Mouse (Mus musculus) brain, embryonic 14.5 days (tissue): ENCODE results near the gene Cfap44. TPM values are rescaled to one million over a fixed set of nuclear protein-coding genes. Genes with fewer than 3 reads are reported as not detected.

Source experiments
- DNase-seq: peaks from one replicate; pipeline ENCODE4 v3.0.0-alpha.2; 2011; ENCODE audit warnings: low read depth
- CTCF ChIP-seq: fragments of 200-500 bp; IDR thresholded peaks from 2 replicates; pipeline ENCODE4 v1.5.1; 2012; ENCODE audit warnings: inconsistent platforms, mild to moderate bottlenecking, moderate library complexity, borderline replicate concordance; ENCODE audit not compliant: insufficient read depth, insufficient read length; ENCODE audit errors: extremely low read depth
- POLR2A ChIP-seq: fragments of 200-500 bp; IDR thresholded peaks from 2 replicates; pipeline ENCODE4 v1.6.1; 2012; ENCODE audit warnings: mild to moderate bottlenecking, inconsistent platforms, borderline replicate concordance; ENCODE audit not compliant: poor library complexity, insufficient read depth, insufficient read length, severe bottlenecking; ENCODE audit errors: extremely low read depth
- polyA plus RNA-seq: library from polyadenylated mRNA; depleted of rRNA; stranded (reverse); fragments of >200 nt; gene quantifications from 2 replicates; pipeline ENCODE4 v1.2.3, GENCODE M21; 2012

The Cfap44 gene
- polyA plus RNA-seq, 1 experiment = 11.1 TPM

DNA sequence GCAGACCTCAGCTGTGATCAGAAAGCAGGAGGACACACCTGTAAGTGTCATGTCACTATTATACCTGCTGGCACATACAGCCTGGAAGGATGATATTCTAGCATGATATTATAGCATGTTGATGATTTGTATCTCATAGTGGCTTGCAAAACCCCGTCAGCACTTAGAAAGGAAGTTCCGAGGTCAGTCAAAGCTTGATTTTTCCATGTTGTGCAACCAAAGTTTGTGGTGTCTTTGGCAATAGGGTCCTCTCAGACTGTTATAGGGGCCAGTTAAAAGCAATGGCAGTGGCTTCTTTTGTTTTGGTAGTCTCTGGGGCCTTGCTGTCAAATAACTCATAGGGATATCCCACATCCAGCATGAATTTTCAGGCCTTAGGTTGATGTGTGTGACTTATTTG, 63.3 kb downstream of the Cfap44 start:
- TF ChIP-seq POLR2A (no peak), CTCF (no peak)

DNA sequence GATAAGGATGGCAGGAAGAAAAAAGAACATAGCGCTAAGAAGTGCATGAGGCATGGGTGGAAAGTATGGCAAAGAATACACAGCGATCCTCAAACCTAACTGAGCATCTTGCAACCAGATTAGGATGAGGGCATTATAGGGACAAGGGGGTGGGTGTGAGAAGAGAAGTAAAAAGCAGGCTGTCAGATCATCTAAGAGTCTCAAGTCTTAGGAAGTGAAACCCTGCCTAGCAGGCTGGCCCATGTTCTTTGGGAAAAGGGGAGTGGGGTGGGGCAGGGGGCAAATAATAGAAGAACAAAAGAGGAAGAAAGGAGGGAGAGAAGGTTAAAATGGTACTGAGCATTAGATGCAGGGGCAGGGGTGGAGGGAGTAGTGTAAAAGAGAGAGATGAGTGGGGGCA, 64.2 kb downstream of the Cfap44 start:
- TF ChIP-seq CTCF (no peak), POLR2A (no peak)
- DNase-seq = no peak

More for the DNA sequence above, 63.3 kb downstream of the Cfap44 start:
- no peak for DNase-seq

DNA sequence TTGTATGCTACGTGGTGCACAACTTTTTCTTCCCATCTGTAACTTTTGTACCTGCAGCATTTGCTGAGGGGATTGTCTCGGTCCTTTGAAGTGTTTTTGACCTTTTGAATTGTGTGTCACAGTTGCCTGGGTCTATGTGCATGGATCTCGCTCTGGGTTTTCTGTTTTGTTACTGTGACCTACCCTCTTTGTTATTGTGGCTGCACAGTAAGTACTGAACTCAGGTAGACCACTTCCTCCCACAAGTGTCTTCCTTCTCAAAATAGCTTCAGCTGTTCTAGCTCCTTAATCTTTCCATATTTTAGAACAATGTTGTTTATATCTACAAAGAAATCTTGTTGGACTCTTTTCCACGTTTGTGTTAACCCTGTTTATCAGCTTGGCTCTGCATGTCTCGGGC, 66.3 kb downstream of the Cfap44 start:
- no peak for TF ChIP-seq POLR2A
- TF ChIP-seq CTCF = no peak
- no peak for DNase-seq

DNA sequence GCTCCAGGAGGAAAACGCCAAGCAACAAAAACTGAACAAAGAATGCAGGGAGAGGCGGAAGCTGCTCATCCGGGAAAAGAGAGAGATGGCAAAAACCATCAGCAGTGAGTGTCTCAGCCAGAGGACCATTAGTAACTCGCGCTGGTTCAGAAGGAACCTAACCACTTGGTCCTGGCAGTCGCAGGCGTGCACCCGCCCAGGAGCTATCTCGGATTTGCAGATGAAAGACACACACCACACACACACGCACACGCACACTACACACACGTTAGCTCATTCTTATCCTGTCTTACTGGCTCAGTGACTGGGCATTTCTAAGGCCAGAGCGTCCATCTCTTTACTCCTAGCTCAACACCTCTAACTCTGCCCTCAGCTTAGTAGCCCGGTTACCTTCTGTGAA, 80.7 kb downstream of the Cfap44 start:
- TF ChIP-seq CTCF = no peak
- no peak for TF ChIP-seq POLR2A

DNA sequence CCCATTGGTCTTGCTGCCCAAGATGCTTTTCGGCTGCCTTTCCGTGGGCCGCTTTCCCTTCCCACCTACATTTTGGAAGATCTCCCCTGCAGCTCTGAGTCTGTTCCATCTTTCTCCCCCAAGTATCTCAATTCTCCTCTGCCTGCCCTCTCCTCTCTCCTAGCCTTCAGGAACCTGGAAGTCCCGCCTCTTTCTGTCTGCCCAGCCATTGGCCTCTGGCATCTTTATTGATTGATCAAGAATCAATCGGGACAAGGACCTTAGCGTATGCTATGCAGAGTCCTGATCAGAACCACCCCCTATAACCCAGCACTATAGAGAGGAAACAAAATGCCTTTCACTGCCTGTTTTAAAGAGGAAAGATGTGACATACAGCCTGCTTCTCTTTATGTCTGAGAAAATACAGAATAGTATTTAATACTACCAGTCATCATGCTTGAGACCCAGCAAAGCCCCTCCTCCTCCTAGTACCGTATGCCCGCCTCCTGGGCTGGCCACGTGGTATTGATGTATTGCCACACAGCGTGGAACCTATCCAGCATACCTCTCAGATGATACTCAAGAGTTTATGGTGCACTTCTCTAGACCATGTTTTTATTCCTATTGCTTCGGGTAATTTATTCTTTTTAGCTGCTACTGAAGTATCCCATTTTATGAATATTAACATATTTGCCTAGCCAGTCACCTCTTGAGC, 81.2 kb downstream of the Cfap44 start:
- TF ChIP-seq POLR2A (no peak), CTCF (no peak)
- no peak for DNase-seq

More for the DNA sequence above, 80.7 kb downstream of the Cfap44 start:
- DNase-seq = no peak

DNA sequence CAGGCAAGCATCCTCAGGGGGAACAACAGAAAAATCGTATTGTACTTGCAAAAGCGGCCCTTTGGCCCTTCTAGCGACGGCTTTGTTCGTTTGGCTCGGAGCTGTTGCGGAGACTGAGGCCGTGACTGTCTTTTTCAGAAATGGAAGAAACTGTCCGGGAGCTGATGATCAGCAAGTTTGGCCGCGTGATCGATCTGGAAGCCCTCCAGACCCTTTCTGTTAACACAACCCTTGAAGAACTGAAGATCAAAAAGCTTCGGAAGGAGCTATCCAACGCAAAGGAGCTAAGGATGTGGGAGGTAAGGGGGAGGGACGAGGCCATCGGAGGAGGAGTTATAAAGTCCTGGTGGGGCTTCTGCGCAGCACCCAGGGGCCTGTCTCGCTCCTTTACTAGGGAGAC, 84.2 kb downstream of the Cfap44 start:
- TF ChIP-seq CTCF (no peak), POLR2A (no peak)
- DNase-seq = no peak

DNA sequence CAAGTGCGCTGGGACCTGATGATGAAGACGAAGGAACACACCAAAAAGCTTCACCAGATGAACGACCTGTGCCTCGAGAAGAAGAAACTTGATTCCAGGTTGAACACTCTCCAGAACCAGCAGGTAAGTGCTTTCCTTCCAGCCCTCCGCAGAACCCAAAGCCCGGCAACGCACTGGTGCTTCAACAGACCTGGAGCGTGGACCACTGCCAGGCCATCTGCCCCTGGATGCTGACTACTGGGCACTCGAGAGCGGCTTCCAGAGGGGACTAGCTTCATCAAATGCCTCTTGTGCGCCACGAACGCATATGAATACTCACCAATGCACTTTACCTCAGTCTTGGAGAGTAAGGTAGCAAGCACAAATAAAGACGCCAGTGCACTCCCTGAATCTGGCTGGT, 85.3 kb downstream of the Cfap44 start:
- no peak for TF ChIP-seq CTCF
- TF ChIP-seq POLR2A = no peak
- peak; percentile 45 for DNase-seq

DNA sequence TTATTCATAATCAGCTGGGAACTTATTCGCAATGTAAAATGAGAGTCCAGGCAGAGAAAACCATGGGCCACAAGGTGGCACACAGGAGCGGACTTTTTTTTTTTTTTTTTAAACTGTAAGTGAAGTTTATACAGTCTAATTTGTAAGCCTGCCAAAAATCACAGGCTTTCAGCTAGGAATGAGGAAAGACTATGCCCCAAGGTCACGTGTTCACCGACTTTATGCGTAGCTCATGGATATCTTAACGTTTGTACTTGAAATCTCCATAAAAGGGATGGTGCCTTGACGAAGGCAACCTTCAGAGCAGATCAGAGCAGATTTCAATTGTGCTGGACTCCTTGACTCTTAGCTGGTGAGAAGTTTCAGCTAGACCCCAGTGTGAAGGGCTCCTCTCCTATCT, 86.0 kb downstream of the Cfap44 start:
- peak; percentile 58 for DNase-seq
- TF ChIP-seq CTCF (peak; percentile 41; the same call in 1 of the 2 replicates), POLR2A (no peak)

DNA sequence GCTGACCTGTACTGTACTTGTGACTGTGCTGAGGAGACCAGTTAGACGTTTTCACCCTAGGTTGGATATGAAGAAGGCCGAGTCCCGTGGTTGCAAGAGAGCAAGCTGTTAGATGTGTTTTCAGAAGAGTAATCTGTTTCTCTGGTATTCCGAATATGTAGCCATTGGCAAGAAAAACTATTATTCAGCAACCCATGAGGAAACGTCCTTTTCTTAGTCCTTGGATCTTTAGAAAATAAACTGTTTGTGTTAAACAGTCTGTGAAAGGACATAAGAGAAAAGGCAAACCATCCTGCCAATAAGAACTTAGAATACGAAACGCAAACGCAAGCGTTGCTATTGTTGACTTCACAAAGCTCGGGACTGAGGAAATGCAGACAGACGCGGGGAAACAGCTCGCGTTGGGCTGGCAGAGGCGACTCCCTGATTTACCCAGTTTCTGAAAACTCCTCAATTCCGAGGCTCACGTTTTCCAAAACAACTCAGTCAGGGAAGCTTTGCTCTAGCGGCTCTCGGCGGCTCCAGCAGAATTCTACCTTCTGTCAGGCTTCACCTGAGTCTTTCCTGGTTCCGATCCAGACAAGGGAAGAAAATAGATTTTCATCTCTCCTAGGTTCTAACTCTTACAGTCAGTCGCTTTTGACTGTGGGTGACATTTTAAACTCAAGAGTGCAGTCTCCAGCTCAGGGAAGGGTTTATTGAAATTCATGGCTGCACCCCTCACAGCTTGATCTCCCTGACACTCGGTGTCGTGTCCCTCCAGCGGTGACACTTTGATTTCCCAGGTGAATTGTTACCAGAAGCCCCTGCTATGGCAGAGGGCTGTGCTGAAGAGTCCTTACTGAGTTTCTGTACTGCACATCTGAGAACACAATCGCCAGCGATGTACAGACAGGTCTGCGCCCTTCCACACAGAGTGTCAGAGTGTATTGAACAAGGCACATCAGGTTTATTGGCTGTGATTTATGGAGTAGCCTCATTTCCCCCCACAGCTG, 87.3 kb downstream of the Cfap44 start:
- no peak for TF ChIP-seq POLR2A
- TF ChIP-seq CTCF = no peak
- DNase-seq = peak; percentile 41

DNA sequence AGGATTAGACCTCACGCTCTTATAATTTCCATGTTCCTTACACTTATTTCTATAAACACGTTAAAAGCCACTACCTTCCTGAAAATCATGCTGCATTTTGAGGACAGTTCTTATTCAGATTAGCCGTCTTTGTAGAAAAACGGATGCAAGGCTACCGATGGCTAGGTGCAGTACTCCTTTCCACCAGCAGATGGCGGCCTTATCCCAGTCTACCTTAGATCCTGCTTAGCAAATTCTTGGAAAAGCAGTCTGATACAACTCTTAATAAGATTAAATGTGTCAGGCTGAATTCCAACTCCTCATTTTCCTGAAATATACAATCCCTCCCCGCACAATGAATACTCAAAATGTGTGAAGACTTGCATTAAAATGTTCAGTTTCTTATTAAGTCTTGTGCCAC, 89.5 kb downstream of the Cfap44 start:
- peak; percentile 92 for DNase-seq
- TF ChIP-seq CTCF (peak; percentile 93), POLR2A (no peak)

DNA sequence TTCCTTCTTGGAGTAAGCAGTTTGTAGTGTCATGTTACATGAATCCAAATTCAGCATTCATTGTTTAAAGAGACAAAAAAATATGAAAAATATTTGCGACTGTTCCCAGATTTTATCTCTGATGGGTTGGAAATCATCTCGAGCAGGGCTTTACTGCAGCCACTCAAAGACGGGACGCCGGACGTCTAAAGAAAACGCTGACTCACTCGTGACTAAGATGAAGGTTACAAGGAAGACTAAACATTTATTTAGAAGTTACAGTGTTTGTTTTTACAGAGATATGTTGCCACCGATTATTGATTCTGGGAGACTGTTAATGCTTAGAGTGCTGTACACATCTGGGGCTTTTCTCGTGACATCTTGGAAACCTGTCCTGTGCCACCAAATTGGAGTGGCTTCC, 90.2 kb downstream of the Cfap44 start:
- TF ChIP-seq CTCF = no peak
- no peak for TF ChIP-seq POLR2A
- no peak for DNase-seq
